Mouse (Mus musculus) small intestine, adult 2 months (tissue): Measurements from ENCODE around the gene Gna11. TPM values are rescaled to one million over a fixed set of nuclear protein-coding genes. Genes with fewer than 3 reads are reported as not detected.

Experiments
- H3K27ac ChIP-seq: fragments of 200-500 bp; 2 replicates; pipeline ENCODE4 v1.5.1; 2012; ENCODE audit warnings: low read depth, low read length, control low read depth, inconsistent platforms; ENCODE audit not compliant: insufficient read depth
- H3K27me3 ChIP-seq: fragments of 200-500 bp; 2 replicates; pipeline ENCODE4 v1.6.1; 2012; ENCODE audit warnings: mild to moderate bottlenecking, moderate library complexity, low read length, inconsistent platforms; ENCODE audit not compliant: control insufficient read depth, insufficient read depth
- H3K36me3 ChIP-seq: fragments of 200-500 bp; 2 replicates; pipeline ENCODE4 v1.6.1; 2012; ENCODE audit warnings: mild to moderate bottlenecking, low read length, control low read depth, inconsistent platforms; ENCODE audit not compliant: control insufficient read depth, insufficient read depth
- H3K4me1 ChIP-seq: fragments of 200-500 bp; 2 replicates; pipeline ENCODE4 v1.6.1; 2012; ENCODE audit warnings: low read length, inconsistent platforms, mixed read lengths; ENCODE audit not compliant: control insufficient read depth, insufficient read depth, insufficient read length
- H3K4me3 ChIP-seq: fragments of 200-500 bp; 2 replicates; pipeline ENCODE4 v1.5.1; 2012; ENCODE audit warnings: low read depth, mild to moderate bottlenecking, control low read depth, inconsistent platforms, low read length, moderate library complexity
- CTCF ChIP-seq: fragments of 200-500 bp; IDR thresholded peaks from 2 replicates; pipeline ENCODE4 v1.5.1; 2012; ENCODE audit warnings: low read depth, mild to moderate bottlenecking, control low read depth, inconsistent platforms, low read length, moderate library complexity, mixed read lengths; ENCODE audit not compliant: insufficient replicate concordance, insufficient read length; ENCODE audit errors: extremely low read depth
- POLR2A ChIP-seq: fragments of 200-500 bp; IDR thresholded peaks from 2 replicates; pipeline ENCODE4 v1.6.1; 2012; ENCODE audit warnings: low read depth, mild to moderate bottlenecking, control low read depth, inconsistent platforms, low read length, moderate library complexity
- WGBS: fragments of 180-500 bp; shearing (Covaris S2); methylation state at CpG from one replicate; pipeline ENCODE4 v1.1.7; 2018; 5-methylcytosine and 5-hydroxymethylcytosine counted together
- polyA plus RNA-seq: library from polyadenylated mRNA; depleted of rRNA; stranded (reverse); fragments of >200 nt; gene quantifications from 2 replicates; pipeline ENCODE4 v1.2.3, GENCODE M21; 2012

Gna11 gene
- polyA plus RNA-seq, 1 experiment: 828 TPM

- peaks cover 29% of the 10 kb centered on the region for H3K36me3 ChIP-seq
- no peak overlapping the region for H3K4me3 ChIP-seq
- 4% methylated on average over 14 of the region's 14 CpGs for WGBS
- no peak overlapping the region for H3K27ac ChIP-seq
- peak; percentile 94 for TF ChIP-seq CTCF
- TF ChIP-seq POLR2A: no peak
- H3K27me3 ChIP-seq: no peaks in the 10 kb centered on the region
- peaks cover 20% of the 10 kb centered on the region for H3K4me1 ChIP-seq
Observed at GRCm38 (mm10) chr10:81526779-81527178, 18.2 kb downstream of the Gna11 start.

GRCm38 (mm10) chr10:81525017-81525694 is 19.8 kb downstream of the Gna11 start:
- WGBS: 37% methylated on average over 13 of the region's 13 CpGs

GRCm38 (mm10) chr10:81524051-81524605 is 20.9 kb downstream of the Gna11 start, which contains the start of gene Gna15:
TSS of gene Gna15 (minus strand) at chr10:81524225.
- Histone ChIP-seq H3K27me3 (no peaks in the 10 kb centered on the region), H3K36me3 (peaks cover 4% of the 10 kb centered on the region), H3K4me3 (peak within 1 kb of the TSS; percentile 49), H3K27ac (peak within 1 kb of the TSS; percentile 42), H3K4me1 (peaks cover 26% of the 10 kb centered on the region)
- WGBS: 31% methylated on average over 9 of the region's 9 CpGs
- no peak for TF ChIP-seq CTCF
- TF ChIP-seq POLR2A: no peak

More at GRCm38 (mm10) chr10:81525017-81525694, 19.8 kb downstream of the Gna11 start:
- no peak for TF ChIP-seq POLR2A
- no peak for TF ChIP-seq CTCF
- Histone ChIP-seq H3K4me3 (no peak overlapping the region), H3K36me3 (peaks cover 14% of the 10 kb centered on the region), H3K27ac (peak overlapping the region; percentile 21; the same call in 1 of the 2 replicates), H3K27me3 (no peaks in the 10 kb centered on the region), H3K4me1 (peaks cover 20% of the 10 kb centered on the region)

GRCm38 (mm10) chr10:81523570-81523969 is 21.4 kb downstream of the Gna11 start:
- H3K36me3 ChIP-seq: no peaks in the 10 kb centered on the region; the same call in 1 of the 2 replicates
- no peaks in the 10 kb centered on the region for H3K27me3 ChIP-seq
- peak overlapping the region; percentile 42 for H3K27ac ChIP-seq
- no peak for TF ChIP-seq CTCF
- no peak for TF ChIP-seq POLR2A
- peaks cover 27% of the 10 kb centered on the region for H3K4me1 ChIP-seq
- H3K4me3 ChIP-seq: peak overlapping the region; percentile 49
- WGBS: 24% methylated on average over 19 of the region's 19 CpGs

DNA sequence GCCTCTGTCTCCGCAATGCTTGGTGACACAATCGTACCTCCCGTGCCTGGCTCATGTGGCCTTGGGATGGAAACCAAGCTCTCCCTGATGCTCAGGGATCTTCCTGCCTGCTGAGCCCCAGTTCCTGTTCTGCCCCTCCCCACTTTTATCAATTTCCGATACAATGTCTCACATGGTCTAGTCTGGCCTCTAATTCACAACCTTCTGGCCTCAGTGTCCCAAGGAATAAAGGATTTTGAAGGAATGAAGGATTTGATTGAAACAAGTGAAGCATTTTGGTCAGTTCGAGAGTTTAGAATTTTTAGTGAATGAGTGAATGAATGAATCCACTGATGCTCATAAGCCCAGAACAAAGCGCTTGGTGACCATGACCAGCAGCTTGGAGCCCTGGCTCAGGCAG is 21.8 kb downstream of the Gna11 start:
- Histone ChIP-seq H3K36me3 (no peaks in the 10 kb centered on the region), H3K4me1 (peaks cover 30% of the 10 kb centered on the region), H3K27me3 (no peaks in the 10 kb centered on the region), H3K4me3 (peak overlapping the region; percentile 49), H3K27ac (no peak overlapping the region)
- WGBS: 84% methylated on average over 6 of the region's 6 CpGs
- no peak for TF ChIP-seq POLR2A
- TF ChIP-seq CTCF: no peak

- Histone ChIP-seq H3K27ac (peak overlapping the region; percentile 10; the same call in 1 of the 2 replicates), H3K4me3 (no peak overlapping the region), H3K36me3 (no peaks in the 10 kb centered on the region), H3K27me3 (no peaks in the 10 kb centered on the region), H3K4me1 (peaks cover 29% of the 10 kb centered on the region)
- TF ChIP-seq CTCF (no peak), POLR2A (no peak)
- 38% methylated on average over 3 of the region's 3 CpGs for WGBS
Observed at GRCm38 (mm10) chr10:81519978-81520365, 25.0 kb downstream of the Gna11 start.

DNA sequence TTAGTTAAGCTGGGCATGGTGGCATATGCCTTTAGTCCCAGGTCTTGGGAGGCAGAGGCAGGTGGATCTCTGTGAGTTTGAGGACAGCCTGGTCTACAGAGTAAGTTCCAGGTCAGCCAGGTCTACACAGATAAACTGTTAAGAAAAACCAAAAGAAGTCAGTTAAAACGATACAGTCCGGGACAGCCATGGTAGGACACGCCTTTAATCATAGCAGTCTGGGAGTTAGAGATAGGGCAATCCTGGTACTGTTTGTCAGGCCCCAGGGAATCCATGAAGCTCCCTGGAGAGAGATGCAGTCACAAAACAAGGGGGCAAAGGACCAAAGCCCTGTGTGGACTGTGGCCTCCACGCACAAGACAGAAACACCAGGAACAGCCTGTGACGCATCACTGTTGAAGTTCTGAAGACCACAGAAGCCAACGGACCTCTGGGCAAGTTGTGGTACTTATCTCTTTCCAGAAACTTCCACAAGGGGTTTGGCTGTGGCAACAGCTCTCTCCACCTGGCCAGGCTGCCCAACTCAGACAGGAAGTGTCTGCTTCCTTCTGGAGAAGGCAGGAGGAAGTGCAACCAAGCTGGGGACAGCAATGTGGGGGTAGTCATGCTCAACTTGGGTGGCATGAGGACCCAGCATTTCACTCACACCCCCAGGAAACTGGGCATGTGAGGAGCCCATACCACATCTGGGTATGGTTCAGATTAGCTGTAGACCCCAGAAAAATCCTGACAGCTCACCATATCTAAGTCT is 25.6 kb downstream of the Gna11 start:
- 43% methylated on average over 6 of the region's 6 CpGs for WGBS
- peaks cover 25% of the 10 kb centered on the region for H3K4me1 ChIP-seq
- TF ChIP-seq CTCF (no peak), POLR2A (no peak)
- H3K36me3 ChIP-seq: no peaks in the 10 kb centered on the region
- H3K27ac ChIP-seq: peak overlapping the region; percentile 10; the same call in 1 of the 2 replicates
- H3K4me3 ChIP-seq: no peak overlapping the region
- H3K27me3 ChIP-seq: no peaks in the 10 kb centered on the region
